Mouse (Mus musculus): ENCODE measurements around the gene Gabpa.
A peak's percentile ranks its signal among the peaks of the same experiment; 100 is the strongest.

Gene Gabpa

DNA sequence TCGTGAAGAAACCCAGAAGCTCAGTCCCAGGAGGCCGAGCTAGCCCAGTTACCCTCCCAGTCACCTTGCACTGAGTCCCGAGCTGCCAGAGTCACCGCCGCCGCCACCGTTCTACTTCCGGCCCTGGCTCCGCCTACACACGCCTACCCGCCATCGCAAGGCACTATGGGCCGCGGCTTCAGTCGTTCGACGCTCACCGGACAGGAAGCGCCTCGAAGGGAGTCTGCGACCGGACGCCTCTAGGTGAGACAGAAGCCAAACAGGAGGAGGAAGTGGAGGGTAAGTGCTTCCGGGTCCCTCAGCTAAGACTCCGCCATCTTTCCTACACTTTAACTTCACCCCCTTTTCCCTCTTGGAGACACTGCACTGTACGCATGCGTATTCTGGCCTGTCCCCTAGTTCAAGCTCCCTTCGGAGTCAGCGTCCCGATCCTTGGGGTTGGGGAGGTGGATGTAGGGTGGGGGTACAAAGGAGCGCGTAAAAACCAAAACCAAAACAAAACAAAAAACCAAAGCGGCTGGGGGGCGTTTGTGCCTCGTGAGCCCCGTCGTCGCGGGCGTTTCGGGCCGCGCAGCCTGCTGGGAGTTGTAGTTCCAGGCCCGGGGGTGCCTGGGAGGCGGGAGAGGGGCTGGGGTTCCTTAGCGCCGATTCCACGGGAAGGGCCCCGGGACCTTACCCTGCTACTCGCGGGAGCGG lies at the start of gene Gabpa:
TSS of gene Gabpa (plus strand) at position 181 of the 696 bp plus-strand sequence.
- ATAC-seq (ENCODE audit: insufficient number of reproducible peaks, low FRiP score, low TSS enrichment), result peak; percentile 91

DNA sequence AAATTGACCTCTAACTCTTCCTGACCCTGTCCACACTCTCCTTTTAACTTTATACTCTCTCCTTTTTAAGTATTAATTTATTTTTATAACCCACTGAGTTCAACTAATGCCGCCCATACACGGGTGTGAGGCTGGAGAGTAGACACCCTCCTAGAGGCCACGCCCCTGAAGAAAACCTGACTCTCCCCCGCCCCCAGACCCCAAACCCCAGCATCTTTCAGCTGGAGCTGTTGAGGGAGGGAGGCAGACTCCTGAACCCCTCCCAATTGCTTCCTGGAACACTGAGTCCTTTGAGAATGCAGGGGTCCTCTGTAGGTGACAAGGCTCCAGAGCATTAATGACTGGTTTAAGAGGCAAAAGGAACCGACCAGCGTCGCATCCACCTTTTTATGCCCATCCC lies 49.8 kb upstream of the Gabpa start:
- no peak for ATAC-seq (ENCODE audit: insufficient number of reproducible peaks, low FRiP score, low TSS enrichment)

DNA sequence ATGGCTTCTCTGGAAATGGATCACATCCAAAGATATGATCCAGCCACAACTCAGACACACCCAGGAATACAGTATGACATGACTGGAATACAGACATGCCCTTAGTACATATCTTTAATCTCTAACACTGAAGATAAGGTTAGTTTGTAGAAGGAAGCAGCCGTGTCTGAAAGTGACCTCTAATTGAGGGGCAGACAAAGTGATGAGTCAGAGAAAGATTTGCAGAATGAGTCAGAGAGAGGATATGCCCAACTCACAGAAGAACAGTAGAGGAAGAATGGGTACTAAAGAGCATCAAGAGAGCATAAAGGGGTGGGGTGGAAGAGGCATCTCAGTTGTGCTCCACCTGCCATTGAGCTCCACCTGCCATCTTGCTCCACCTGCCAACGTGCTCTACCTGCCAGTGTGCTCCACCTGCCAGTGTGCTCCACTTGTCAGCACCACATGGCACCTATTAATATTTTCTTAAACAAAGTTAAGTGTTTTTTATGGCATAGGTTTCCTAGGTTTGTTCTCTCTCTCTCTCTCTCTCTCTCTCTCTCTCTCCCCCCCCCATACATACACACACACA lies 44.0 kb upstream of the Gabpa start:
- ATAC-seq (ENCODE audit: insufficient number of reproducible peaks, low FRiP score, low TSS enrichment), result no peak

DNA sequence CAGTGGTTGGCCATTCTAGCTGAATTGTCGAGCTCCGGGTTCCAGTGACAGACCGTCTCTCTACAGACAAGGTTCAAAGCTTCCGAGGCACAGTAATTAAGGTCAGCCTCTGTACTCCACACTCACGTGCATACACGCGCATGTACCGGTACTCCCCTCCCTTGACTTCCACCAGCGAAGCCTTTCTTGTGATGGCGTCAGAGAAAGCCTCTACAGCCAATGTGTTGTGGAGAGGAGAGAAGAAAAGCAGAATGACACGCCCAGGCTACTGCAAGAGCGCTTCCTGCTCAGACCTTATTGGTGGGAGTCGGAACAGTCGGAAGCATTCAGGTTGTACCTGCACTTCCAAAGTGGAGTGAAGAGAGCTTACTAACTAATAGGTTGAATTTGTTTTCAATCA lies 41.3 kb upstream of the Gabpa start:
- no peak for ATAC-seq (ENCODE audit: insufficient number of reproducible peaks, low FRiP score, low TSS enrichment)

DNA sequence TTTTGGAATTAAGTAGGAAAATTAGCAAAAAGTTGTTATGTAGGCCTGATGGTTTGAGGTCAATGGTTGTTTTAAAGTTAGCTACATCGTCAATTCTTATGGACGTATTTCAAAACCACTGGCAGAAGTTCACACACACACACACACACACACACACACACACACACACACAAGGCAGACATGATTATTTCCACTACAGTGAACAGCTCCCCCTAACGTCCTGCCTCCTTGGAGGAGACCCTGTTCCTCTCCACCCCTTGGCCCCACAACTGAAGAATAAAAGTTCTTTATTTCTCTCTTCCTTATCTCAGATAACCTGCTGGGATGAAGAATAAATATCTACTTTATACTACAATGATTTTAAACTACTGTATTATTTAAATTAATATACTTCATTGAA lies 39.4 kb upstream of the Gabpa start:
- no peak for ATAC-seq (ENCODE audit: insufficient number of reproducible peaks, low FRiP score, low TSS enrichment)

DNA sequence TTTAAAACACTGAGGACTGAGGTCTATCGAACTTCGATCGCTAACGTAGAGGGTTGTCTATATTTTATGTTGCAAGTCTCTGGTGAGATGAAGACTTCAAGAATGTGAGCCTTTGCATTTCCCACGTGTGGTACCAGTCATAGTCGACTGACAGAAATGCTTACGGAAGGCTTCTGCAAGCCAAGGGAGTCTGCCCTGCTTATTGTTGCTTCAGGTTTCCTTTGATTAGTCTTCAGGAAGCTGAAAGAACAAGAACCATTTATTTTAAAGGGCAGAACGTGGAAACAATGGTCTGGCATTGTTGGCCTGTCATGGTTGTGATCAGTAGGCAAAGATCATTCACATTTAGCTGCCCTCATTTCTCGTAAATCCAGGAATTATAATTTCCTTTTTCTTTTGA lies 38.0 kb upstream of the Gabpa start:
- ATAC-seq (ENCODE audit: insufficient number of reproducible peaks, low FRiP score, low TSS enrichment), result no peak

DNA sequence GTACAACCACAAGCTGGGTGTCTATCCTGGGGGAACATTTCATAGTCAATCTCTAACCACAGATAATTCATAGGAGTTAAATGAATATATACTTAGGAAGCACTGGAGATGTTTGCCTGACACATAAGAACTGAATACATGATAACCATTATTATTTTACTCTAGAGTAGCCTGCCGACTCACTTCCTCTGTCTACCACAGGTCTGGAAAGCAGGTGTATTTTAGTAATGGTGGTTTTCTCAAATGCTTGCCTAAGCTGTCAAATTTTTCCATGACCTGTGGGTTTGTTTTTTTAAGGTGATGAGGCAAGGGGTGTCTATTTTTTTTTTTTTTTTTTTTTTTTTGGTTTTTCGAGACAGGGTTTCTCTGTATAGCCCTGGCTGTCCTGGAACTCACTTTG lies 34.7 kb upstream of the Gabpa start:
- ATAC-seq (ENCODE audit: insufficient number of reproducible peaks, low FRiP score, low TSS enrichment), result no peak

DNA sequence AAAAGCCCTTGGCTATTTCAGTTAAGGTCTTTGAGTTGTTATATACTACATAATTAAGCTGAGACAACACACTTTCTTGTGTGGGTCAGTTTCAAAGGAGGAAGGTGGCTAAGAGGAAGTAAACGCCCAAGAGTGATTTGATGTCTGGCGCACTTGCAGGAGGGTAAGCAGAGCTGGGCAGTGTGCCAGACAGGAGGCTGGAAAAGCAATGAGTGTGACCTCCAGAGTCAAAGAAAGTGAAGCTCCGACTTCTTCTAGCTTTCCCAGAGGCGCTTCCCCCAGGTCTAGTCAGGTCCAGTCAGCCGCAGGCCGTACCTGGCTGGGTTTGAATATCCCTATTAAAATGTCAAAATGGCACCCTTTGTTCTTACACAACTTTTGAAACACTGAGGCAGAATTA lies 32.5 kb upstream of the Gabpa start:
- ATAC-seq (ENCODE audit: insufficient number of reproducible peaks, low FRiP score, low TSS enrichment), result no peak

DNA sequence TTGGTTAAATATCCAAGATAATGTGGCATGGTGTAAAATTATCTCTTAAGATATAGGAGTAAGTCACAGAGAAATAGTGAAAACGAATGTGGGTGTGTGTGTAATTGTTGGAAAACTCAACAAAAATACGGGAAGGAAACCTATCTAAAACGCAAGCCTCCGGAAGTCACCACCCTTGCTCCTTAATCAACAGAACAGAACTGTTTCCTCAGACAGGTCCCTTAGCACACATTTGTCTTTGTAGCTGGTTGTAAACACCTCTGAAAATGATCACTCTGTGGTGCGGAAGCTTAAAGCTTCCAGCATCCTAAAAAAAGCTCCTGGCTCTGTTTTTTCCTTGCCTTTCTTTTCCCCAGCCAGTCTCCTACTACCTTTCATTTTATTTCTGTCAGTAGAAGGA lies 29.9 kb upstream of the Gabpa start:
- ATAC-seq (ENCODE audit: insufficient number of reproducible peaks, low FRiP score, low TSS enrichment), result no peak

DNA sequence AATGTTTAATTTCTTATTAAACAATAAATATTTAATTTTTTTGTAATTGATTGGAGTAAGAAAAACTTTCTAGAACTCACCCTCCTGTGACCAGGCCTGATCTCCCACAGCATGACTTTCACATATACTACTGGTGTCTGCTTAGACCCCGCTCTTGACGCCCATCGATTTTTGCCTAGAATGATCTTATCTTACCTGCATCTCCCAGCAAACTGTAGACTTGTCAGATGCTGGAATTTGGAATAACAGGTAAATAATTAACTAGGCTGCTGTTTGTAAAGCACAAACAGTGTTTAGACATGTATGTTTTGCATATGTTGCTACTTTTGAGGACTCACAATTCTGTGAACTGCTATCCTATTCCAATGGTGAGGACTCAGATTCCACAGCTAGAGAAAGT lies 28.6 kb upstream of the Gabpa start:
- ATAC-seq (ENCODE audit: insufficient number of reproducible peaks, low FRiP score, low TSS enrichment), result no peak

DNA sequence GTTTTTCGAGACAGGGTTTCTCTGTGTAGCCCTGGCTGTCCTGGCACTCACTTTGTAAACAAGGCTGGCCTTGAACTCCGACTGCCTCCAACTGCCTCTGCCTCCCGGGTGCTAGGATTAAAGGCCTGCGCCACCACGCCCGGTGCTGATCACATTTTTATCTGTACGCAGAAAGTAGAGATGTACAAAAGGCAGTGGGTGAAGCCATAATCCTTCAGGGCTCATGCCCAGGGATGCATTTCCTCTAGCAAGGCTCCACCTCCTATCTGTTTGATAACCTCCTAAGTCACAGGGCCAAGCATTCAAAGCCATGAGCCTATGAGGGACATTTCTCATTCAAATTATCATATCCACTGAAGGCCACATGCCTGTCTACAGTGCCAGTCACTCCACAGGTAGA lies 26.9 kb upstream of the Gabpa start:
- ATAC-seq (ENCODE audit: insufficient number of reproducible peaks, low FRiP score, low TSS enrichment), result no peak

DNA sequence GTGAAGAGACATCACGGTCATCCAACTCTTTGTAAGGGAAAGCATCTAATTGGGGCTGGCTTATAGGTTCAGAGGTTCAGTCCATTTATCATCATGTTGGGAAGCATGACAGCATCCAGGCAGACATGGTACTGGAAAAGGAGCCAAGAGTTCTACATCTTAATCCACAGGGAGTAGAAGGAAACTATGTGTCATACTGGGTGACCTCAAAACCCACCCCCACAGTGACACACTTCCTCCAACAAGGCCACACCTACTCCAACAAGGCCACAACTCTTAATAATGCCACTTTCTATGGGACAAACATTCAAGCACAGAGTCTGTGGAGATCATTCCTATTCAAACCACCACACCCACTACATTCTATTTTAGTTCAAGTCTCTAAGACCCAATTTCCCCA lies 24.5 kb upstream of the Gabpa start:
- ATAC-seq (ENCODE audit: insufficient number of reproducible peaks, low FRiP score, low TSS enrichment), result no peak

DNA sequence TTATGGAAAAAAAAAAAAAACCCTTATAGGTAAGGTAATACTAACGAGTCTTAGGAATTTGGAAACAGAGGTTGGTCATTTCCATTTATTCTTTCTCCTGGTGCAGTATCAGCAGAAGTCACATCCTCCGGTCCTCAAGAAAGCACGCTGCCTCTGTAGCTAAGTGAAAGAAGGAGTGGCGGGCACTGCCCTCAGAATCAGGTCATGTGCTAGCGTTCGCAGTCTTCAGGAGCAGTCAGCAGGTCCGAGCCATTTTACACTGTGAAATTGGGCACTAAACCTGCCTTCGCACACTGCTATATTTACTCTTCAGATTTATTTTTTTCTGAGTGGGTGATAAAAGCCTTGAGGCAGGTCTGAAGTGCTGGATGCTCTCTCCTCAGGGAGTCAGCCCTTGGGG lies 20.9 kb upstream of the Gabpa start:
- no peak for ATAC-seq (ENCODE audit: insufficient number of reproducible peaks, low FRiP score, low TSS enrichment)

DNA sequence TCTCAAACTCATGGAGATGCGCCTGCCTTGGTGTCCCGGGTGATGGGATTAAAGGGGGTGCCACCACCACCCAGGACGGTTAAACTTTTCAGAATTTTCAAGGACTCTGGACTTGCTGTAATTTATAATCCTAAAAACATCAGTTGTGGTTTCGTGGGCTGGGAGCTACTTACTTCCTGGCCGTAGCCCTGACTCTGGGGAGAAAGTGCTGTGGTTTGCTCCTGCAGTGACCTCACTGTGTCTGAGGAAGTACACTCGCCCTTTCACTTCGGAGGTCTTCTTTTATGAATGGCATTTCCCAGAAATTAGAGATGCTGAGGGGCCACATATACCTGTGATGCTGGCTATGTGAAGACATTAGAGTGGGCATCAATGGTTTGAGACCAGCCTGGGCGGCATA lies 20.2 kb upstream of the Gabpa start:
- no peak for ATAC-seq (ENCODE audit: insufficient number of reproducible peaks, low FRiP score, low TSS enrichment)

DNA sequence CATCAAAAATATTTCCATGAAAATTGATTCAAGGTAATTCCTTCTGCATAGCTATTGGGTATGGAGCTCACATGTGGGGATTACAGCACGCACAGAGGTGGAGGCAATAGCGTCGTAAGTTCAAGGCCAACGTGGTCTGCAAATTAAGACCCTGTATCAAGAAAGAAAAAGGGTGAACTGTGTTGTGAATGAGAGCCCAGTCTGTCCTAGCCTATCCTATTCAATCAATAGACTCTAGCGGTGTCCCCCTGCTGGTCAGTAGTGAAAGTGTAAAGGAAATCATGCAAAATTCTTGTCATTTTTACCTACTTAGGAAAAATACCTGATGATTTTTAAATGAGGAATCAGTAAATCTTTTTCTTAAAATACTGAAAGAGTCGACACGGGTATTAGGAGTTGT lies 17.3 kb upstream of the Gabpa start:
- ATAC-seq (ENCODE audit: insufficient number of reproducible peaks, low FRiP score, low TSS enrichment), result no peak

DNA sequence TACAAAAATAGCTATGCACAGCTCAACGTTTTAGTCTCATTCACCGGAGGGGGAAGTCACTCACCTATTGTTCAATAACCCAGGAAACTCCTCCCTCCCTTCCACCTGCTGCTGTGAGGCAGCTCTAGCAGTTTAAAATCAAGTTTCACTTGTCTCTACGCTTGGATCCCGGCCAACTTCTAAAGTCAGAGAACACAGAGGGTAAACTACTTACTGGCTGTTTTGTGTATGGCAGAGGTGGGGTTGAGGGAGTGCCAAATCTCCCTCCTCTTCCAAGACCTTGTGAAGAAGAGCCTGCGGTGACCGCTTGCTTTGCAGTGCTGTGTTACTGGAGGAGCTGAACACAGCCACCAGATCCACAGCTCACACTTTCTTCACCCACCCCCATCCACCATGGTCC lies 9.7 kb upstream of the Gabpa start:
- no peak for ATAC-seq (ENCODE audit: insufficient number of reproducible peaks, low FRiP score, low TSS enrichment)

DNA sequence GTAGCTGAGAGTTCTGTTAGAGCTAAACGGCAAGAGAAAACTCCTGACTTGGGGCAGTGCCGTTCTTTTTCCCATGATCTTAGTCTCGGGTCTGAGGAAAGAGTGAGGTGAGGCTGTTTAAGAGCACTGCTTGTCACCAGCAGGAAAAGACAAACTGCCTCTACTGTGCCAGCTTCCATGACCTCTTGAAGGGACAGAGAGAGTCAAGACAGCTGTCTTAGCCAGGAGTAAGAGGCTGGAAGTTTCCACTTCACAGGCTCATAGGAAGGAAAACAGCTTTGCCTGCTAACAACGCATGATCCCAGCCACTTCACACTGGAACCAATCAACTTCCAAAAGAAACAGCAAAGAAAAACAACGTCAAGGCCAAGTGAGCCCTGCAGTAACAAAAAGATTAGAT lies 3.0 kb upstream of the Gabpa start:
- no peak for ATAC-seq (ENCODE audit: insufficient number of reproducible peaks, low FRiP score, low TSS enrichment)

DNA sequence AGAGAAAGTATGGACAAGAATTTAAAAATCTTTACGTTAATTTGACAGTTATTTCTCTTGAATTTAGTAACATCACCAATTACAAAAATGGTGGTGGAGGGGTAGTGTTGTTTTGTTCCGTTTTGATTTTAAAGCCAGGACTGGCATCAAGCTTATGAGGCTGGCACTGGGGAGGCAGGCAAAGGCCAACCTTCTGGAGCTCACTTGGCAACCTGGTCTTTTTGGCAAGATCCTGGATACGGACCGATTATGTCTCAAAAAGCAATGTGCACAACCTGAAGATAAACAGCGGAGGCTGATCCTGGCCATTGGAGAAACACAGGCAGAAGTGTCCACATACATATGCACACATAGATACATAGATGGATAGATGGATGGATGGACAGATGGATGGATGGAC lies 2.0 kb upstream of the Gabpa start:
- ATAC-seq (ENCODE audit: insufficient number of reproducible peaks, low FRiP score, low TSS enrichment), result peak; percentile 26

DNA sequence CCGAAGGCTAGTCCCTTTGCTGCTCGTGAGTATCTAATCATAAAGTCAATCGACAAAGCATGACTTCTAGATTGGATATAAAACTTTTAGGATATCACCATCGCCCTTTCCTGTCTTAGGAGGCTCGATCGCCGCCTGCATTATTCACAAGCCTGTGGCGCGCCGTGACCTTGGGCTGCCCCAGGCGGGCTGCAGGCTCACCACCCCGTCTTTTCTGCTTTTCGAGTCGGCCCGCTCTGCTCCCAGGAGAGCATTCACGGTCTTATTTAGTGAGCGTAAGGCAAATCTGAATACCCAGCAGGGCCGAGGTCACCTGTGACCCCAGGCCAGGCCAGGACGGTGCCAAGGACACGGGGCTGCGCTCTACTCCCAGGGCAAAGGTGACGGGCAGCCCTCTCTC lies 381 bp upstream of the Gabpa start:
- ATAC-seq (ENCODE audit: insufficient number of reproducible peaks, low FRiP score, low TSS enrichment), result no peak

DNA sequence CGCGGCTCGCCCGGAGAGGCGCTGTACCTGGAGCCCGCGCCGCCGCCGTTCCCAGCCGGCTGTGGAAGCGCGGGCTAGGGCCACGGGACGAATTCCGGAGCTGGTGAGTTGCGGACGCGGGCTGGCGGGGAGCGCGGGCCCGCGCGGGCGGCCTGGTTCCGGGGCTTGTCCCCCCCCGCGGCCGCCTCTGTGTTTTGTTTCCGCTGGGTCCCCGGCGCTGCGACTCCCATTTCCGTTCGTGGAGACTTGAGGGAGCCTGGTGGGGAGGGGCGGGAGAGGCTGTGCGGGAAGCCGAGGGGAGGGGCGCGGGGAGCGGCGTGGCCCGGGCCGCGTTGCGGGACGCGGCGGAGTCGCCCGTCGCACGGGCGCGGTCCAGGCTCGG lies 707 bp downstream of the Gabpa start, which contains the start of gene Atp5j:
TSS of gene Atp5j (minus strand) at position 185 of the 382 bp plus-strand sequence.
- ATAC-seq (ENCODE audit: insufficient number of reproducible peaks, low FRiP score, low TSS enrichment), result peak; percentile 53

DNA sequence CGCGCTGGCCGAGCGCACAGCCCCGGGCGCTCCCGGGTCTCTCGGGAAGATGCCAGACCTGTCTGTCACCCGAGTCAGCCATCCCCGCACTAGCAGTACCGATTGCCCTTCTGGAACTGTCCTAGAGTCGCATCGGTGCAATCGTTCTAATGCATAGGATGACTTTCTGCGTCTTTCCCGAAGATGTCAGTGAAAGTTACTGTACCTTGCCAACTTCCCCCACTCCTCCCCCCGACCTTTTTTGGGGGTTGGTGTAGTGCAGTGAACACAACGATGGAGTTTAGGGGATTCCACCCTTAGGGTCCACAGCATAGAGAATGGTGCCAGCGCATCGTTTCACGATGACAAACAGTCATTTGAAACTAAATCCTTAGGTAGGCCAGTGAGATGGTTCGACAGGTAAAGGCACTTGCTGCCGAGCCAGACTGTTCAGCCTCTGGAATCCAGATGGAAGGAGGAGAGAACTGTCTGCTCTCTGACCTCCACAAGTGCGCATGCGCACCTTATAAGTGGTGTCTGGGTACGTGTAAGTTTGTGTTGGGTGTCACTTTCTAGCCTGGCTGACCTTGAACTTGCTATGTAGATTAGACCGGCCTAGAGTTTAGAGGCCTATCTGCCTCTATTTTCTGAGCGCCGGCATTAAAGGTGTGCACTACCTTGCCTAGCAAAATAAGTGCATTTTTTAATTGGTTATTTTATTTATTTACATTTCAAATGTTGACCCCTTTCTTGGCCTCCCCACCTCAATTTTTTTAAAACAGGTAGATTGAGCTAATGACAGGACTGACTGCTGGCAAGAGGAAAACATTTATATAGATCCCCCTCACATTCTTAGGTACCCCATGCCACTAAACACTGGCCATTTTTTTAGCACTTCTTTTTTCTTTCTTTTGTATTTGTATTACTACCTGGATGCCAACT lies 1.4 kb downstream of the Gabpa start:
- no peak; the same call in 1 of the 2 replicates for ATAC-seq (ENCODE audit: insufficient number of reproducible peaks, low FRiP score, low TSS enrichment)

All from cerebellum, adult (tissue).